Mouse (Mus musculus) heart, postnatal 0 days (tissue): ENCODE measurements at regions not wholly inside any gene's neighbourhood (a gene's known extent, or its start where the extent isn't known, plus 50 kb on each side); places are given as distances from the start of the nearest gene placed in this dataset.

ENCODE experiments used
- CTCF ChIP-seq: IDR thresholded peaks from 2 replicates; pipeline ENCODE4 v1.5.1; 2016; ENCODE audit warnings: antibody characterized with exemption, control low read depth, low read depth
- EP300 ChIP-seq: IDR thresholded peaks from 2 replicates; pipeline ENCODE4 v1.6.1; 2016; ENCODE audit warnings: antibody characterized with exemption, low read depth

- TF ChIP-seq EP300, result no peak
- no peak for TF ChIP-seq CTCF
These were observed 206.8 kb upstream of the Fermt1 start for GRCm38 (mm10) chr2:133152461-133152860.
